Mouse (Mus musculus): ENCODE measurements around the gene Sgms1.
"Not testable (repeated sequence)": the region's sequence is repeated elsewhere in the genome, so short reads cannot be mapped to it uniquely, and the experiment has no call there.

Gene Sgms1

DNA sequence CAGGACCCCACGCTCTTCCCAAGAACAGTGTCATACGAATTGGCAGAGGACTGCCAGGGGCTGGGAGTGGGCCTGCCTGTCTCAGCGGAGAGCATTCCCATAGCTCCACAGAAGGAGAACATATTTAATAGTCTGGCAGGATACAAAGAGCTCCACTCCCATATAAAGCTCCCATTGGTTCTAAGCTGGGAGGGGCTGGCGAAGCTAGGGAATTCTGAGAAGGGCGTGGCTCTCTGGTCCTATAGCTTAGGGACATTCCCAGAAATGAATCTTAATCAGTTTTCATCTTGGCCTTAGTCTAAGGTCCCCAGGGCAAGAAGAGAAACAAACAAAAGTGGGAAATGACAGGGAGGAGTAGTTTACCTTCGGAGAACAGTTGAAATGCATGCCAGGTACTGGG, 247.1 kb downstream of the Sgms1 start:
- no peak for DNase-seq (ENCODE audit: low spot score in 2 of 2)

DNA sequence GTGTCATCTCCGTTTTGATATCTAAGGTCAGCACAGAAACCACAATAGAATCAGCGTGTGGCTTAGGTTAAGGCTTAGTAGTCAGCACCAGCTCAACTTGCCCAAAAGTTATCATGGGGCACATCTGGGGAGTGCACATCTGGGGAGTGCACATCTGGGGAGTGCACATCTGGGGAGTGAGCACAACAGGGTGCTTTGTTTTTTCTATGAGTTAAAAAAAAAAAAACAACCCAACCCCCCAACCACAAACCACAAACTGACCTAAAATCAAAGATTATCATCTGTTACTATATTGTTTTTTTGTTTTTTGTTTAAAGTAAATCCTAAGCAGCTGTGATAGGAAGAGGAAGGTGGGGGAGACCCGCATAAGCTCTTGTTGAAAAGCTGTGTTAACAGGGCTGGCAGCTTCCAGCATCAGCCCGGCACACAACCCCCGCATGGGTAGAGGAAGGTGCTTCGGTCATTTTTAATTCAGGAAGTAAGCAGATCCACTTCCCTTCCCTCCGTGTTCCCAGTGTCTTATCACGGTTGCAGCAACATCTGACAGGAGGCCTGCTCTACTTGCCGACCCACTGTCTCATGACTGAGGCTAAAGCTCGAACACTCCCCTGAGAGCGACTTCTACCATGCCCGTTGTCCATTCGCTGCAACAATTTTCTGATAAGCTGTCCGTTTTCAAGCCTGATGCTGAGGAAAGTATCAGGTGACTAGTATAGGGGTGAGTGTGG, 251.0 kb downstream of the Sgms1 start:
- no peak for DNase-seq (ENCODE audit: low spot score in 2 of 2)

DNA sequence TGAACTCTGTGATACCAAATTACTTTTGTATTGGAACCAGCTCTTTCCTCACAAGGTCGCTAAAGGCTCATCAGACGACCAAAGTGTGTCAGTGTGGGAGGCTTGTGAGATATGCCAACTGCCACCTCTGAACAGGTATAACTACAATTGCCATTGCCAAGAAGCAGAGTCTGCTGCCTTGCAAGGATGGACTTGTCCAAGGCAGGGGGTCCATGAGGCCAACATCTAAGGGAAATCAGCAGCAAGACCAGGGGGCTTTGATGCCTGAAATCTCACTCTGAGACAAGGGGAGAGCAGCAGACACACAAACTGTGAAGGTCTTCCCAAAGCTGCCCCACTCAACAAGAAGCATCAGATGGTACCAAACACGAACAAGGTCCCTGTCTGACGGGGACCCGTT, 251.6 kb downstream of the Sgms1 start:
- no peak for DNase-seq (ENCODE audit: low spot score in 2 of 2)

DNA sequence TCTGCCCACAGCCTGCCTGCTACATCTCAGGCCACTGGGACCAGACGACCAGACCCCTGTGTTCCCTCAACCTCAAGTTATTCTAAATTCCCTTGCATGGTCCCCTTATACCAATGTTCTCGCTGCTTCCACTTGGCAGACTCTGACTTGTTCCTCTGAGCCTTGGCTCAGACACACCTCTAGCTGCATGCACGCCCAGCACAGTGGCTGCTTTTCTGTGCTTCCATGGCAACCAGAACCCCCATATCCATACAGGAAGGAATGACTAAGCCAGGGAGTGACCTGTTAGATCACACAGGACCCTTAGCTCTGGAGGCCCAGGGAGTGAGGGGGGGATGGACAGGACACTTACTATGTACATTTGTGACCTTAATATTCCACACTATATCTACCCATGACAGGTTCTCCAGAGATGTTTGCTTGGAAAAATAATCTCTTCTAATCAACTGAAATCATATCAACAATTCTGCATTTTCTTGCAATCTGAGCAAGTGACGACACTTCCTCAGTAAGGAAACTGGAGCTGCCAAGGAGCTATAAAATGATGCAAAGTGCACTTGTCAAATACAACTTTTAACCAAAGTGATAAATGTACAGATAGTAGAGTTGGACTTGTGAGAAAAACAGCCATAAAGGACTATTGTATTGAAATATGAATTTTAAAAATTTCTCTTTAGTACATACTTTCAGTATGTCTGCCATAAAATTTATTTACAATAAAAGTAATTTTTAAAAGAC, 252.5 kb downstream of the Sgms1 start:
- DNase-seq (ENCODE audit: low spot score in 2 of 2): peak in 1 of 2 experiments; percentile 19

DNA sequence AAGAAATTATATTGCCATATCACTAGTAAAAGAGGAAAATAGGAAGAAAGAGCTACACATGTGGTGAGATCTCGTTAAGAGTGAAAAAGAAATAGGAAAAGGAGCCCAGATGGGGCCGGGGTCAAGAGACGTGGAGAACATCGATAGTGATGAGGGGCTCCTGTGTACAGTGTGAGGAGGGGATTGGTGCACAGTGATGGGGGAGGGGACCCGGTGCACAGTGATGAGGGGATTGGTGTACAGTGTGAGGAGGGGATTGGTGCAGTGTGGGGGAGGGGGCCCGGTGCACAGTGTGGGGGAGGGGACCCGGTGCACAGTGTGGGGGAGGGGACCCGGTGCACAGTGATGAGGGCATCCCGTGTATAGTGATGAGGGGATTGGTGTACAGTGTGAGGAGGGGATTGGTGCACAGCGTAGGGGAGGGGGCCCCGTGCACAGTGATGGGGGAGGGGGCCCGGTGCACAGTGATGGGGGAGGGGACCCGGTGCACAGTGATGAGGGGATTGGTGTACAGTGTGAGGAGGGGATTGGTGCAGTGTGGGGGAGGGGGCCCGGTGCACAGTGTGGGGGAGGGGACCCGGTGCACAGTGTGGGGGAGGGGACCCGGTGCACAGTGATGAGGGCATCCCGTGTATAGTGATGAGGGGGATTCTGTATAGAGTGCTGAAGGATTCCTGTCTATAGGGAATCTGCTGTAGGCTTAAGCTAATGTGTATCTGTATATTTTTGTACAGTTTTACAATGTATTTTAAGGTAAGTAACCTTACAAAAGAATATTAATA, 257.6 kb downstream of the Sgms1 start:
- DNase-seq (ENCODE audit: low spot score in 2 of 2): not testable (repeated sequence)

DNA sequence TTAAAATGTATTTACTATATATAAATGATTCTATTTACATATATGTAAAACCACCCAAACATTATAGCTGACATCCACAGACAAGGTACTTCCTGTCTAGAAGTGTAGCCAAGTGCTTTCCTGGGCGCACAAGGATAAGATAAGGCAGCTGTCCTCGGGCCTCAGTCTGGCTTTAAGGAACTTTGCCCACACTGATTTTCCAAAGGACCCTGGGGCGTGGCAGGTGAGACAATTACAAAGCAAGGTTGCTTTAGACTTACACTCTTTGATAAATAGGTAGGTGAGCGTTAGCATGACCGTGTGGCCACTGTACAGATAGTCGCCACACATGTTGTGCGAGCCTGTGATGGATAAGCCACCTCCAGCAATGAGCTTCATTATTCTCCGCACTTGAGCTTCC, 260.2 kb downstream of the Sgms1 start:
- DNase-seq (ENCODE audit: low spot score in 2 of 2): no peak

DNA sequence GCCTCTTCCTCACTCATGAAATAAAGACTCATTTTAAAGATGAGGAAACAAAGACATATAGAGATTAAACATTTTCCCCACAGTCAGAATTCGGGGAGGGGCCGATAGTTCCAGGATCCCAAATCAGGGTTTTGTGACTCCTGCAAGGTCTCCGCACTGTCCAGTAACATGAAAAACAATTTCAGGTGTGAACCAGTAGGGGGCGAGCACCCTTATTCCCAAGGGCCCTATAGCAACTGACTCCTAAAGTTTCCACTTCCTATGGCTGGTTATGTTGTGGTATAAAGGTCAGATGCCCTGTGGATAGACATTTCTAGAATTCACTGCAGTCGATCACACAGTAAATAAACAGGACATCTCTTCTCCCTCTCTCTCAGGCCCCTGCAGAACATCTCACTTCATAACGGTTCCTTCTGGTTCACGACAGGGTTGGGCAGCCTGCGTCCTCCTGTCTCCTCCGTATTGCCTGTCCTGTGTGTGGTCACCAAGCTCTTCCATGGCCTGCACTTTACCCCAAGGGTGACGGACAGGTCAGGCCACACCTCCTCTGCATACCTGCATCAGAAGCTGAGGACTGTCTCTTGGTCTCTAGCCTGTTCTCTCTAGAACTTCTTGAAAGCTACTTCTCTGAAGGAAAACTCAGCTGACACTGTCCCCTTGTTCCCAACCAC, 262.2 kb downstream of the Sgms1 start:
- DNase-seq (ENCODE audit: low spot score in 2 of 2): no peak

DNA sequence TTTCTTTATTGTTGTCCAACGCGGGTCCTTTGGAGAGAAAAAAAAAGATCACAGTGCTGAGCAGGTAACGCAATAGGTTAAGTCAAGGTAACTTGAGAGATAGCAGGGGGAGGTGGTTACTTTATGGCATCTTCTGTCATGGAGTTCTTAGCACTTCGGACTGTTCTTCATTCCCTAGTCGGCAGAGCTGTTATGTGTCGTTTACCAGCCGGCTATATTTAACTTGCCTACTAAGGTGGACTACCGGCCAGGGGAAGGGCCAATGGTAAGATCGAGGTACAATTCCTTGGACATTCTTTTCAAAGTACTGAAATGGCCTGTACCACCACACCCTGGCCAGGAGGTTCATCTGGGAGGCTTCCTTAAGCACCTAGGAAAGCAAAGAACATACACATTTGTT, 265.4 kb downstream of the Sgms1 start:
- no peak for DNase-seq (ENCODE audit: low spot score in 2 of 2)

DNA sequence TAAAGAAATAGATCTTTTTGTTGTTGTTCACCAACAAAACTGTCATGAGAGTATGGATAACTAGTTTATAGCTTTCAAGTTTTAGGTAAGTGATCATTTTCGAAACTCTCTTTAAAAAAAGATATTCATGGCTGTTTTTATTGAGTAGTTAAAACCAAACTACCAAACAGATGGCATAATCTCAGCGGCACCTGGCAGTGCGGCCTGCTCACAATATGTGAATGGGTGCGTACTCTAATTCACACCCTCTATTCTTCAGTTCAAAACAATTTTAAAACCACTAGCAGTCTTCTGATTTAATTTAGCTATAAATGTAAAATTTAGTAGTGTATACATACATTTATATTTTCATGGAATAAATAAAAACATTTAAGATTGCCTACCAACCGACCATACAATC, 266.3 kb downstream of the Sgms1 start:
- no peak for DNase-seq (ENCODE audit: low spot score in 2 of 2)

DNA sequence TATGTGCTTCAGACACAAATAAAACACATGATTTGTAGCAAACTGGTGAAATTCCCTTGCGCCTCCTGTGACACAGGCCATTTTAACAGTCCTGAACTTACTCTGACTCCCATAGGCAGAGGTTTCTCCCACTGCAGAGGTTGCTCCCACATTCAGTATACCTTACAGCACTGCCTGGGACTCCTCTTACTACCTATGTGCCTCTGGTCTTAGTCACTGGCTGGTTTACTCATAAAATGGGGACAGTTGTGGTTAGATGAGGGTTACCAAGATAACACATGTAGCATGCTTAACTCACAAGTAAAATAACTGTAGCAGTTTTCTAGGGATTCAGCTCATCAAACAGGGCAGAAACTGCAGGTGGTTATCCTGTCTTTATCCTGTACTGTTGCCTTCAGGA, 268.7 kb downstream of the Sgms1 start:
- no peak for DNase-seq (ENCODE audit: low spot score in 2 of 2)

DNA sequence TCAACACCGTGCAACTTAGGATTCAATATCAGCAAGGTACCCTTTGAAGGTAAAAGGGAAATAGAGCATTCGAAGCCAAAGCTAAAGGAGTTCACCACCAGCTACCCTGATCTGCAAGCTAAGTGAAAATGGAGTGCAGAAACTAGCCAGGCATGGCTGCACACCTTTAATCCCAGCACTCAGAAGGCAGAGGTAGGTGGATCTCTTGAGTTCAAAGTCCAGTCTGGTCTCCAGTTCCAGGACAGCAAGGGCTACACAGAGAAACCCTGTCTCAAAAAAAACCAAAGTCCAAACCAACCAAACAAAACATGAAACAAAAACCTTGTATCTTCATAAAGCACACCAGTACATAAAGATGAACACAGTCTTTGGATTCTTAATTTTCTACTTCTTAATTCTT, 269.8 kb downstream of the Sgms1 start:
- no peak for DNase-seq (ENCODE audit: low spot score in 2 of 2)

DNA sequence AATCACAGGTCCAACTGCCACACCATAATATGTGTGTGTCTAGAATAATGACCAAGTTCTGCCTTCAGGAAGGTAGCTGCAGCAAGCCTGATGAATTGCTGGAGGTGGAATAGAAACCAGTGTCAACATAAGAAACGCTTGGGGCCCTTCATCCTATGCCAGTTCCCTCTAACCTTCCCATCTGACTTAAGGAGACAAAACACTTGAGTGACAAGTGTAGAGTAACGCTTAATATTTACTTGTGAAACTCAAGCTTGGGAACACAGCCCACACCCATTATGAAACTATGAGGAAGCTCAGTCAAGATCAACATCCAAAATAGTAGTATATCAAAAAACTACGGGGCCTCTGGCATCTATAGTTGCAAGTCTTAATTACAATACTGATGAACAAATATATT, 271.0 kb downstream of the Sgms1 start:
- DNase-seq (ENCODE audit: low spot score in 2 of 2): no peak

DNA sequence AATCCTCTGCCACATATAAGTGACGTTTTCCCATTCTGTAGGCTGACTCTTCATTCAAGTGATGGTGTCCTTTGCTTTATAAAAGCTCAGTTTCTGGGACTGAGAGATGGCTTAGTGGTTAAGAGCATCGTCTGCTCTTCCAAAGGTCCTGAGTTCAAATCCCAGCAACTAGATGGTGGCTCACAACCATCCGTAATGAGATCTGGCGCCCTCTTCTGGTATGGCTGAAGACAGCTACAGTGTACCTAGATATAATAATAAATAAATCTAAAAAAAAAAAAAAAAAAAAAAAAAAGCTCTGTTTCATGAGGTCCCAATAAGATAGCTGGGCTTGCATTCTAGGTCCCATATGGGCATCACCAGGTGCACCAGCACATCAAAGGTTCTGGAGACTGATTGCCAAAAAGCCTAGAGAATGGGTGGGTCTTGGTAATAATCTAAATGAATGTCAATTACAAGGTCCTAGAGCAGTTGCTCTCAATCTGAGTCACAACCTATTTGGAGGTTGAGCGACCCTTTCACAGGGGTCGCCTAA, 272.0 kb downstream of the Sgms1 start:
- no peak for DNase-seq (ENCODE audit: low spot score in 2 of 2)

DNA sequence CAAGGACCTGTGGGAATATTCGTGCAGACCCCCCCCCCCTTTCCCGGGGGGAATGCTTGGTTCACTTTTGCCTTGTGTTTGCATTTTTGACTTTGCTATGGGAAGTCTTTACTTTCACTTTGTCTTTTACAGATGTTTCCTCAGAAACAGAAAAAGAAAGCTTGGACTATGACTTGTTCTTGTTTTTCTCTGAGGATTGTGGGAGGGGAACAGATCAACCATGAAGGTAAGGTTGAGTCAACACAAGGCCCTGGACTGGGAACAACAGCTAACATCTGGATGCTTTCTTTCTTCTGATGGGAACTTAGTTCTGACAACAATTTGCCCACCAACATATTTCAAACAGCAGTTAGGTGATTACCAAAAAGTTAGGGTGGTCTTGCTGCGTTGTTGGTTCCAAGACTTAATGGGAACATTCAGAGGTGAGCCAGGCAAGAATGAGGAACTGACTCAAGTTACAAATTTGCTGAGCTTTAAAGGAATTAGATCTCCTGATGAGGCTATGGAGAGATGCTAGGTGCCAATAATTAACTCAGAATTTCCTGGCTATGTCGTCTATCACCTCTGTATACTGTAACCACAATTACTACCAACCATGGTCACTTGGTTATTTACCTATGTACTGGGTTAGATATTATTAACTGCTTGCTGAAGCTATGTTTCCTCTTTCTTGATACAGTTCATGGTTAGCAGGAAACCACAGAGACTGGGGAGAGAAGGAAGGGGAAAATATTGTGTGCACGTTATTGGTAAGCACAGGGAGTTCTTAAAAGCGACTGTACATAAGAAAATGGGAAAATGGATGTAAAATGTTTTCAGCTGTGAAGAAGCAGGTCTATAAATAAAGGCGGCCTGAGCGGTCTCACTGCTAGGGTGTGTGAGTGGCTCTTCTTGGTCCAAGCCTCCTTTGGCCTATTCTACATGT, 277.4 kb downstream of the Sgms1 start:
- DNase-seq (ENCODE audit: low spot score in 2 of 2): no peak

DNA sequence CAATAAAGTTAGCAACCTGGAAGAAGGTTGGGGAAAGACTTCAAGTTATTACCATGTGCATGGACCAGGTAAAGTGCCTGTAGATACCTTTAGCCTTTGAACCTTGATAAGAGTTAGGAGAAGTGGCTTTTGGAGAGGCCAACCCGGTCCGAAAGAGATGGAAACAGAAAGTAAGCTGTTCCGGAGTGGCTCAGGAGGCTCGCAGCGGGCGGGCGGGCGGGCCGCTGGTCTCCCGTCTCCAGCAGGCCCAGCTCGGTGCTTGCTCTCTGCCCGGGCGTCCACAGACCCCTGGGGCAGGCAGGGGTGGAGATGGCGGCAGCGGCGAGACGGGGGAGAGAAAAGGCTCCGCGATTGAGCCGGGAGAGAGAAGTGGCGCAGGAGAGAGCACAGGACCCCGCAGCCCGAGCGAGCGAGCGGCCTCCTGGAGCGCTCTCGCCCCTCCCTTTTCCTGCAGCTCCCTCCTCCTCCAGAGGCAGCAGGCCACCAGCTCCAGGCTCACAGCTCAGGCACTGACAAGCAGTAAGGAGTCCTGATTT, 281.7 kb downstream of the Sgms1 start, which contains the start of gene Asah2:
TSS of gene Asah2 (minus strand) at position 441 of the 536 bp plus-strand sequence.
- peak; percentile 15 to 63 for DNase-seq (ENCODE audit: low spot score in 2 of 2)

DNA sequence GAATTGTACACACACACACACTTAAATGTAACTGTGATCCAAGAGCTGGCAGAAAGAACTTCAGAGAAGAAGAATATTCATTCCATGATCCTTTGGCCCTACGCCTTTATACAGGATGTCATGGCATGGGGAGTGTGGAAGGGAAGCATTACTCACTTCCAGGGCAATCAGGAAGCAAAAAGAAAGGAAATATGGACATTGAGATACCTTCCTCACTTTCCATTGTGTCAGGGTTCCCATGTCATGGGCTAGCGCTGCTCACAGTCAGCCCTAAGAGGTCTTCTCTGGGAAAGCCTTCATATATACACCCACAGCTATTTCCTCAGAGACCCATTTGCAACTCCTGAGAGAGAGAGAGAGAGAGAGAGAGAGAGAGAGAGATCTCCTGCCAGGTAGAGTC, 282.8 kb downstream of the Sgms1 start:
- DNase-seq (ENCODE audit: low spot score in 2 of 2): no peak

DNA sequence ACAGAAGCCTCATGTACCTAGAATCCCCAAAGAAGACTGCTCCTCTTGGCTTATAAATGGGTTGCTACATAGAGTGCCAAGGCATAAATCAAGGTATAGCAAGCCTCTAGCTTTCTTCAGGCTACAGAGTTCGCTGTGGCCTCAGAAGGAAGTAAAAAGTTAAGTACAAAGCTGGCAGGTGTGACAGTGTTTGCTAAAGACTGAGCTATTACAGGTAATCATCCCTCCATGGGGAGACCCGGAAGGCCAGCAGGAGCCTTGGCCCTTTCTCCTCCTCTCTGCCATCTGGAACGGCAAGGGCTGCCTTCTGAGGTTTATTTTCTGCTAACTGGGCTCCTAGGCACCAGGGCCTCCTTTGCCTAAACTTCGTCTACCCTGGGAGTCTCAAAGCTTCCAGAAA, 285.3 kb downstream of the Sgms1 start:
- no peak for DNase-seq (ENCODE audit: low spot score in 2 of 2)

DNA sequence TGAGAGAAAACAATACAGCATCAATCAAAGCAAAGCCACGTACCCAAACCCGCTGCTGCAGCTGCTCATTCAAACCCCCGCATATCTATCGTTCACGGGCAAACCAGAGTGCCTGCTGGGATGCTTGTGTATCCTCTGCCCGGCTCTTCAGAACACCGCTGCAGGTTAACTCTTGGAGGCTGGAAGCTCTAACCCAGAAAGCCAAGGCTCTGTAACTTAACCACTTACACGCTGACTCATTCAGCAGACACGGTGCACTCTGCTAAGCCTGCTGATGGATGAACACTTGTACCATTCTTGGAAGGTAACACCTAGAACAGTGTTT, 286.6 kb downstream of the Sgms1 start:
- peak; percentile 23 to 44 for DNase-seq (ENCODE audit: low spot score in 2 of 2)

DNA sequence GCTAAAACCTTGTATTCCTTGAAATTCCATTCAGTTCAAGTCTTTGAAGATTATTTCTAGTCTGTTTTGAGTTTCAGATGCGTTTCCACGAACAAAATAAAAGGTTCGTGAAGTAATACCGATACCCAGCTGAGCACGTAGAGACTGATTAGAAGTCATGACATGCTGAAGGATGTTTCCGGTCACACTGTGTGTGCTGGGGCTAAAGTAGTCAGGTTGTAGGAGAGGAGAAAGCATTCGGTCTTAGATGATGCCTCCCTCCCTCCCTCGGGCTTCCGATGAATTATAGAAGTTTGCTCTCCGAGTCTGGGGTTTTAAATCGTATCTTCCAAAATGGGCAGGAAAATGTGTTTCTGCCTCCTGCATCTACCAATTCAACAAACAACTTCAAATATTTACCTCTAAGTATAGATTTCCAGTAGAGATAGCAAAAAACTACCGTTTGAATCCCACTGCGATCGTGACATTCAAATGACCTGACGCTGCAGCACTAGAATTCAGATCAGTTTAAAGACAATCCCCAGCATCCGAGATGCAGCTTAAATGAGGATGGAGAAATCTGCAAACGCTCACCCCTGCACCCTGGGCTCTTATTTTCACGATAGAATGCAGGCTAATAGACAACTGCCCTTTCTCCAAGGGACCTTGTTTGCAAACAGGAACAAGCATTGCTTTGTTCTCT, 287.1 kb downstream of the Sgms1 start:
- DNase-seq (ENCODE audit: low spot score in 2 of 2): no peak

DNA sequence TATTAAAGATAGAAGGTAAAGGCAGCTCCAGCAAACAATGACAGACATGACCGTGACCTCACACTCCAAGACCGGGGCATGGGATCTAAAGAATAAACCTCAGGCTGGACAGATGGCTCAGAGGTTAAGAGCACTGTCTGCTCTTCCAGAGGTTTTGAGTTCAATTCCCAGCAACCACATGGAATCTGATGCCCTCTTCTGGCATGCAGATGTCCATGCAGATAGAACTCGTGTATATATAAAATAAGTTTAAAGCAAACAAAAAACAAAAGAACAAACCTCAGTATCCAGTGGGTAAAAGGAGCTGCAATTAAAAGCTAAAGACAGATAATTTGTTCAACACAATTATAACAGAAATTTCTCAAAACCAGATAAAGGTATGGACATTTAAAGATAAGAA, 290.9 kb downstream of the Sgms1 start:
- DNase-seq (ENCODE audit: low spot score in 2 of 2): no peak
